Mouse (Mus musculus) midbrain, postnatal 0 days (tissue): Measurements from ENCODE around the gene Chid1. TPM values are rescaled to one million over a fixed set of nuclear protein-coding genes. Genes with fewer than 3 reads are reported as not detected.

Source experiments
- ATAC-seq: fragments of 200-750 bp; cut with Nextera tagmentation; 2 replicates; pipeline ENCODE4 v1.8.0; 2017; ENCODE audit warnings: moderate number of reproducible peaks, mild to moderate bottlenecking, moderate TSS enrichment, moderate library complexity; ENCODE audit not compliant: low FRiP score
- DNase-seq: peaks from one replicate; pipeline ENCODE4 v3.0.0-alpha.2; 2015; ENCODE audit warnings: low spot score
- H3K27ac ChIP-seq: fragments of 300-500 bp; sonication (generic); 2 replicates; pipeline ENCODE4 v1.5.1; 2014; ENCODE audit warnings: low read depth, mild to moderate bottlenecking, low read length, mixed read lengths
- H3K27me3 ChIP-seq: fragments of 300-500 bp; sonication (generic); 2 replicates; pipeline ENCODE4 v1.6.1; 2014; ENCODE audit warnings: low read length, control low read depth, mixed read lengths; ENCODE audit not compliant: insufficient read depth
- H3K36me3 ChIP-seq: fragments of 300-500 bp; sonication (generic); 2 replicates; pipeline ENCODE4 v1.6.1; 2014; ENCODE audit warnings: low read length, control low read depth, mixed read lengths; ENCODE audit not compliant: insufficient read depth
- H3K4me1 ChIP-seq: fragments of 300-500 bp; sonication (generic); 2 replicates; pipeline ENCODE4 v1.6.1; 2014; ENCODE audit warnings: mild to moderate bottlenecking, control low read depth, antibody characterized with exemption, low read length, mixed read lengths; ENCODE audit not compliant: insufficient read depth
- H3K4me2 ChIP-seq: fragments of 300-500 bp; sonication (generic); 2 replicates; pipeline ENCODE4 v1.6.1; 2014; ENCODE audit warnings: low read depth, mild to moderate bottlenecking, low read length, mixed read lengths; ENCODE audit not compliant: poor library complexity, severe bottlenecking
- H3K4me3 ChIP-seq: fragments of 300-500 bp; sonication (generic); 2 replicates; pipeline ENCODE4 v1.5.1; 2014; ENCODE audit warnings: low read depth, mild to moderate bottlenecking, low read length, moderate library complexity
- H3K9ac ChIP-seq: fragments of 300-500 bp; sonication (generic); replicated peaks from 2 replicates; pipeline ENCODE4 v1.6.1; 2014; ENCODE audit warnings: mild to moderate bottlenecking, low read length, moderate library complexity, mixed read lengths; ENCODE audit not compliant: poor library complexity, severe bottlenecking
- H3K9me3 ChIP-seq: fragments of 300-500 bp; sonication (generic); 2 replicates; pipeline ENCODE4 v1.6.1; 2016; ENCODE audit warnings: low read length, control low read depth
- CTCF ChIP-seq: IDR thresholded peaks from 2 replicates; pipeline ENCODE4 v1.5.1; 2016; ENCODE audit warnings: antibody characterized with exemption, mild to moderate bottlenecking
- WGBS: fragments of 180-500 bp; shearing (Covaris S2); extraction: QIAGEN DNeasy Blood & Tissue Kit; methylation state at CpG from one replicate; pipeline ENCODE4 v1.1.7; 2014; 5-methylcytosine and 5-hydroxymethylcytosine counted together
- polyA plus RNA-seq: library from polyadenylated mRNA; unstranded; fragments of >200 nt; fragmentation: Nextera tagmentation; extraction: Ambion mirVana; gene quantifications from 2 replicates; pipeline ENCODE4 v1.2.1, GENCODE M21; 2015
- total RNA-seq: library from RNA; depleted of rRNA; stranded (reverse); fragments of >200 nt; gene quantifications from 2 replicates; pipeline ENCODE4 v1.2.3, GENCODE M21; 2014

The Chid1 gene
- total and polyA plus RNA-seq, 2 experiments from 2014 or later: 35.4 to 47.5 TPM

GRCm38 (mm10) chr7:141581323-141581722, 41.7 kb upstream of the Chid1 start:
- no peak overlapping the region for H3K9ac ChIP-seq
- no peak overlapping the region for H3K4me2 ChIP-seq
- H3K4me1 ChIP-seq: no peaks in the 10 kb centered on the region
- ATAC-seq (no peak), DNase-seq (no peak)
- no peaks in the 10 kb centered on the region for H3K27me3 ChIP-seq
- no peak overlapping the region for H3K27ac ChIP-seq
- TF ChIP-seq CTCF: no peak
- no peaks in the 10 kb centered on the region for H3K36me3 ChIP-seq
- 79% methylated on average over 7 of the region's 7 CpGs for WGBS
- no peaks in the 10 kb centered on the region for H3K9me3 ChIP-seq
- no peak overlapping the region for H3K4me3 ChIP-seq

DNA sequence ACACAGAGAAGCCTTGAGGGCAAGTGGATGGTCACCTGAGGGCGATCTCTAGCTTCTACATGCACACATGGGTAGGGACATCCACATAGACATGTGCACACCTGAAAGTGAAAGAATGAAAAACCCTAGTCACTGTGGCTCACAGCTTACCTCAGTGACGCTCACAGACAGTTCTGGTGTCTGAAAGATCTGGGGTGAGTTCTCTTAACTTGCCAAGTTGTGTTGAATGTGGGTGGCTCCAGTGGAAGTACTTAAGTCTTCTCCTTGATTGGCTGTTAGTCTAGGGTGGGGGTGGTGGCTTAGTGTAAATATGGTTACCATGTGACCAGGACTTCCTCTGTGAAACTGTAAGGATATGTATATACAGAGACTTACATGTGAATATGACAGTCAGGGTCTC, 39.3 kb upstream of the Chid1 start:
- Histone ChIP-seq H3K36me3 (no peaks in the 10 kb centered on the region), H3K4me3 (no peak overlapping the region), H3K4me1 (no peaks in the 10 kb centered on the region), H3K9me3 (no peaks in the 10 kb centered on the region), H3K27ac (no peak overlapping the region), H3K4me2 (no peak overlapping the region), H3K27me3 (no peaks in the 10 kb centered on the region), H3K9ac (no peak overlapping the region)
- no peak for TF ChIP-seq CTCF
- ATAC-seq (no peak), DNase-seq (no peak)
- WGBS: 99% methylated on average over 2 of the region's 2 CpGs

DNA sequence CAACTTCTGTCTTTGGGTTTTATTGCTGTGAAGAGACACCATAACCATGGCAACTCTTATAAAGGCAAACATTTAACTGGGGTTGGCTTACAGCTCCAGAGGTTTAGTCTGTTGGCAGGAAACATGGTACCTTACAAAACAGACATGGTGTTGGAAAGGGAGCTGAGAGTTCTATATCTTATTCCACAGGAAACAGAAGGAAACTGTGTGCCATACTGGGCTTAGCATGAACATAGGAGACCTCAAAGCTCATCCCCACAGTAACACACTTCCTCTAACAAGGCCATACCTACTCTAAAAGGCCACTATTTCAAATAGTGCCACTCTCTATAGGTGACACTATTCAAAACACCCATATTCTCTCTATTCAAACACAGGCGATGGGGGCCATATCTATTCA, 38.9 kb upstream of the Chid1 start:
- H3K4me3 ChIP-seq: no peak overlapping the region
- no peak overlapping the region for H3K9ac ChIP-seq
- TF ChIP-seq CTCF: no peak
- no peaks in the 10 kb centered on the region for H3K9me3 ChIP-seq
- WGBS: 100% methylated on average over 1 of the region's 1 CpGs
- no peaks in the 10 kb centered on the region for H3K36me3 ChIP-seq
- no peak for ATAC-seq
- H3K27ac ChIP-seq: no peak overlapping the region
- H3K4me2 ChIP-seq: no peak overlapping the region
- no peaks in the 10 kb centered on the region for H3K4me1 ChIP-seq
- H3K27me3 ChIP-seq: no peaks in the 10 kb centered on the region
- no peak for DNase-seq

DNA sequence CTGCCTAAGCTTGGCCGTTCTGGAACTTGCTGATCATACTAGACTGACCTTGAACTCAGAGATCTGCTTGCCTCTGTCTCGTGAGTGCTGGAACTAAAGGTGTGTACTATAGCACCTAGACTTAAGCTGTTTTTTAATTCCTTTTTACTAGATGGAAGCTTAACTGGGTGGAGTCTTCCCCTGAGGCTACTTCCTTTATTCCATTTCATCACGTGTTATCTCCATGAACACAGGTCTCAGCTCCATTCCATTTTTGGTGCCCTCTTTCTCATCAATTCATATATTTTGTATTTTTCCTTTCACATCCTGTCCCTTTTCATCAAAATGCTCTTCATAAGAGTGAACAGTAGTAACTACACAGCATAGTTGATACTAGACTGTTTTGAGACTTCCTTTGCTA, 38.1 kb upstream of the Chid1 start:
- H3K9me3 ChIP-seq: no peaks in the 10 kb centered on the region
- DNase-seq (no peak), ATAC-seq (no peak)
- H3K4me3 ChIP-seq: no peak overlapping the region
- H3K4me1 ChIP-seq: no peaks in the 10 kb centered on the region
- TF ChIP-seq CTCF: no peak
- H3K27me3 ChIP-seq: no peaks in the 10 kb centered on the region
- H3K9ac ChIP-seq: no peak overlapping the region
- H3K27ac ChIP-seq: no peak overlapping the region; the same call in 1 of the 2 replicates
- H3K36me3 ChIP-seq: no peaks in the 10 kb centered on the region
- 85% methylated on average over 3 of the region's 3 CpGs for WGBS
- H3K4me2 ChIP-seq: no peak overlapping the region

DNA sequence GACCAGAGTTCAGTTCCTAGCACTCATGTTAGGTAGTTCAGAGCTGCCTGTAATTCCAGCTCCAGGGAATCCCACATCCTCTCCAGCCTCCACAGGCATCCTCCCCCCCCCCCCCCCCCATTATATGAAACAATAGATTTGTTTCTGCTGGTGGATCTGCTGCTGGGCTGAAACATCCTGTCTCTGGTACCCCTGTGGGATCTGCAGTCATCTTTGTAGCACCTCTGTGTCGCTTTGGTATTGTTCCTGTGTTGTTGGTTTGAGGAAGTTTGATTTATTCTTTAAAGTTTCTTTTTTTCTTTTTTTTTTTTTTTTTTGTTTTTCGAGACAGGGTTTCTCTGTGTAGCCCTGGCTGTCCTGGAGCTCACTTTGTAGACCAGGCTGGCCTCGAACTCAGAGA, 35.8 kb upstream of the Chid1 start:
- no peak overlapping the region for H3K4me3 ChIP-seq
- no peak for TF ChIP-seq CTCF
- no peak overlapping the region for H3K9ac ChIP-seq
- H3K9me3 ChIP-seq: no peaks in the 10 kb centered on the region
- H3K36me3 ChIP-seq: 0 out of 2 replicates have a peak, but pooled peaks cover 2% of the 10 kb centered on the region
- H3K4me2 ChIP-seq: no peak overlapping the region
- DNase-seq (no peak), ATAC-seq (no peak)
- H3K27me3 ChIP-seq: no peaks in the 10 kb centered on the region
- 92% methylated on average over 3 of the region's 3 CpGs for WGBS
- H3K27ac ChIP-seq: no peak overlapping the region
- no peaks in the 10 kb centered on the region for H3K4me1 ChIP-seq

GRCm38 (mm10) chr7:141574041-141574440, 34.4 kb upstream of the Chid1 start:
- 93% methylated on average over 3 of the region's 3 CpGs for WGBS
- H3K4me1 ChIP-seq: no peaks in the 10 kb centered on the region
- 0 out of 2 replicates have a peak, but pooled peaks cover 3% of the 10 kb centered on the region for H3K36me3 ChIP-seq
- no peak for TF ChIP-seq CTCF
- H3K9ac ChIP-seq: no peak overlapping the region
- H3K4me2 ChIP-seq: no peak overlapping the region
- H3K27ac ChIP-seq: no peak overlapping the region
- ATAC-seq: no peak
- H3K4me3 ChIP-seq: no peak overlapping the region
- no peak for DNase-seq
- no peaks in the 10 kb centered on the region for H3K9me3 ChIP-seq
- H3K27me3 ChIP-seq: no peaks in the 10 kb centered on the region
